Mouse (Mus musculus): ENCODE measurements around the gene Mlph.

GRCm38 (mm10) chr1:90921687-90922086 lies 6.8 kb downstream of the Mlph start:
- no peak for TF ChIP-seq CTCF (IDR thresholded peaks at IDR 0.05; ENCODE audit: low read depth, low read length)
- no peak for TF ChIP-seq POLR2A (IDR thresholded peaks at IDR 0.05; ENCODE audit: extremely low read depth, insufficient read depth, low read length)

Measured in liver, adult 2 months (tissue).